Mouse (Mus musculus): ENCODE data around the gene Smad3. TPM values are rescaled to one million over a fixed set of nuclear protein-coding genes. Genes with fewer than 3 reads are reported as not detected.

The Smad3 gene
- total and polyA plus RNA-seq, 3 experiments, result 7.5 to 10.2 TPM; not detected in 1

GRCm38 (mm10) chr9:63774854-63775483, 17.2 kb upstream of the Smad3 start (continued):
- TF ChIP-seq ZC3H11A (IDR thresholded peaks at IDR 0.05; ENCODE audit: low read depth, low read length), result no peak
- peak; percentile 78 for TF ChIP-seq TBP (IDR thresholded peaks at IDR 0.05; ENCODE audit: low read depth, low read length)
- TF ChIP-seq SIN3A (IDR thresholded peaks at IDR 0.05; ENCODE audit: low read length), result peak; percentile 52; the same call in 1 of the 2 replicates
- no peak for TF ChIP-seq JUND (IDR thresholded peaks at IDR 0.05; ENCODE audit: low read depth, low read length)
- 0 out of 2 replicates have a peak, but pooled peaks have one; percentile 21 for TF ChIP-seq MEF2A (IDR thresholded peaks at IDR 0.05; ENCODE audit: extremely low read depth, insufficient replicate concordance, low read depth, low read length, poor library complexity, severe bottlenecking)

- H3K36me3 ChIP-seq (ENCODE audit: control insufficient read depth in 1 of 2, insufficient read depth in 2 of 2, low read length in 2 of 2), result peaks cover 0 to 9% of the 10 kb centered on the region in 2 experiments; a peak in 2 of 4 replicates
- H3K27me3 ChIP-seq (ENCODE audit: control insufficient read depth in 1 of 2, insufficient read depth in 2 of 2, low read length in 2 of 2), result no peaks in the 10 kb centered on the region
- TF ChIP-seq SIN3A (IDR thresholded peaks at IDR 0.05; ENCODE audit: low read length), result no peak
- no peak for TF ChIP-seq TAL1 (IDR thresholded peaks at IDR 0.05; ENCODE audit: low read length)
- TF ChIP-seq USF1 (IDR thresholded peaks at IDR 0.05; ENCODE audit: low read depth, low read length), result no peak
- TF ChIP-seq ZC3H11A (IDR thresholded peaks at IDR 0.05; ENCODE audit: low read depth, low read length), result no peak
- no peak for TF ChIP-seq TCF12 (IDR thresholded peaks at IDR 0.05; ENCODE audit: low read depth, low read length)
- no peak for TF ChIP-seq SMC3 (IDR thresholded peaks at IDR 0.05; ENCODE audit: low read depth, low read length)
- no peak for TF ChIP-seq ELF1 (IDR thresholded peaks at IDR 0.05; ENCODE audit: low read depth, low read length)
- TF ChIP-seq POLR2AphosphoS2 (IDR thresholded peaks at IDR 0.05; ENCODE audit: low read length), result no peak
- no peak for TF ChIP-seq MAFK (IDR thresholded peaks at IDR 0.05; ENCODE audit: borderline replicate concordance, low read depth, low read length)
- no peak for TF ChIP-seq USF2 (IDR thresholded peaks at IDR 0.05; ENCODE audit: borderline replicate concordance in 1 of 2, insufficient read depth in 1 of 2, low read depth in 1 of 2, low read length in 2 of 2)
- TF ChIP-seq CHD1 (IDR thresholded peaks at IDR 0.05; ENCODE audit: low read depth, low read length), result no peak
- TF ChIP-seq MEF2A (IDR thresholded peaks at IDR 0.05; ENCODE audit: extremely low read depth, insufficient replicate concordance, low read depth, low read length, poor library complexity, severe bottlenecking), result no peak
- TF ChIP-seq CTCF (IDR thresholded peaks at IDR 0.05 in 2 of 3, conservative IDR thresholded peaks at IDR 0.05 in 1 of 3; ENCODE audit: control insufficient read depth in 1 of 3, insufficient read depth in 1 of 3, low read depth in 2 of 3, low read length in 3 of 3, poor library complexity in 1 of 3, severe bottlenecking in 1 of 3), result no peak
- no peak for TF ChIP-seq ZMIZ1 (IDR thresholded peaks at IDR 0.05; ENCODE audit: low read depth, low read length)
- no peak for TF ChIP-seq TBP (IDR thresholded peaks at IDR 0.05; ENCODE audit: low read depth, low read length)
- TF ChIP-seq E2F4 (IDR thresholded peaks at IDR 0.05; ENCODE audit: borderline replicate concordance, low read depth, low read length), result no peak
- TF ChIP-seq MYC (IDR thresholded peaks at IDR 0.05; ENCODE audit: low read depth, low read length), result no peak
- TF ChIP-seq RCOR1 (IDR thresholded peaks at IDR 0.05; ENCODE audit: low read depth, low read length), result no peak
- H3K27ac ChIP-seq (ENCODE audit: control insufficient read depth, low read depth, low read length), result no peak overlapping the region
- peaks cover 10 to 15% of the 10 kb centered on the region in 2 experiments for H3K4me1 ChIP-seq (ENCODE audit: control insufficient read depth in 1 of 2, insufficient read depth in 2 of 2, low read length in 2 of 2)
- H3K9me3 ChIP-seq (replicated peaks; ENCODE audit: insufficient read depth, low read length), result no peaks in the 10 kb centered on the region
- H3K9ac ChIP-seq (ENCODE audit: control insufficient read depth, low read depth, low read length, poor library complexity, severe bottlenecking), result no peak overlapping the region
- no peak overlapping the region for H3K4me3 ChIP-seq (ENCODE audit: control insufficient read depth in 1 of 2, insufficient read depth in 1 of 2, low read depth in 2 of 2, low read length in 2 of 2)
- no peaks in the 10 kb centered on the region for H3K79me2 ChIP-seq (ENCODE audit: control insufficient read depth, insufficient read depth, low read length, poor library complexity)
- no peak for DNase-seq (ENCODE audit: low read depth, low spot score)
Observed at GRCm38 (mm10) chr9:63772452-63772851, 14.7 kb upstream of the Smad3 start.
